Mouse (Mus musculus): ENCODE results near the gene Cenpj. TPM values are rescaled to one million over a fixed set of nuclear protein-coding genes. Genes with fewer than 3 reads are reported as not detected.

Gene Cenpj
- total RNA-seq, 2 experiments from 2014 or later, result 2.2 to 3.8 TPM

DNA sequence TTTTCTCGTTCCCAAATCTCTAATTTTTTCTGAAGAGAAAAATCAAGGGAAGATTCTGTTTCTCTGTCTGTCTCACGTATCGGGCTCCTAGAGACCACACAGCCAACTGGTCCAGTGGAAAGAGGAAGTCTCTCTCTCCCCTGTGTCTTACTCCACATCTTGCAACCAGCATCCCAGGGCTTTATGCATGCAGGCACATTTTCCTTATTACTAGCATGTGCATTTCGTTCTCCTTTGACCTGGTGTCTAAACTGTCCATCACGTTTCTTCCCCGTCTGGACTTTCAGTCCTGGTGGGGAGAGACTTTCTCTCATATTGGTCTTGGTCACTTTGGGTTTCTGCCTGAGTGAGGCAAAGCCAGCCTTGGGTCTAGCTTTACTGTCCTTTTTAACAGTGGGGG is 22.3 kb downstream of the Cenpj start:
- DNase-seq (ENCODE audit: extremely low spot score in 1 of 2, low spot score in 1 of 2), result no peak

DNA sequence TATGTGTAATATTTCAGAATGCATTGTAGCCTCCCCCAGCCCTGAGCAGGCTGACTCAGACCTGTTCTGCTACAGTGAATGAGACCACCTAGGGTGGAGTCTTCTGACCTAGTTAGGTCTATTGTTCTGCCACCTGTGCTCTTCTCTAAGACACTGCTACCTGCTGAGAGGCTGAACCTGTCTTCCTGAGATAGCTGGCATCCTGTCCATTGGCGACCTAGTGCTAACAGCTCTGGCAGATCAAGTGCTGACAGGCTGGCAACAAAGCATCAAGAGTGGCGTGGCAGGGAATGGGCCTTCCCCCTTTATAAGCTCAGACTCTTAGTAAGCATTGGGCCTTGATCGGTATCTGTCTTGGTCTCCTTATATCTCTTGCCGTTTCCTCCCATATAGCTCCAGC is 24.3 kb downstream of the Cenpj start:
- no peak for DNase-seq (ENCODE audit: extremely low spot score in 1 of 2, low spot score in 1 of 2)

DNA sequence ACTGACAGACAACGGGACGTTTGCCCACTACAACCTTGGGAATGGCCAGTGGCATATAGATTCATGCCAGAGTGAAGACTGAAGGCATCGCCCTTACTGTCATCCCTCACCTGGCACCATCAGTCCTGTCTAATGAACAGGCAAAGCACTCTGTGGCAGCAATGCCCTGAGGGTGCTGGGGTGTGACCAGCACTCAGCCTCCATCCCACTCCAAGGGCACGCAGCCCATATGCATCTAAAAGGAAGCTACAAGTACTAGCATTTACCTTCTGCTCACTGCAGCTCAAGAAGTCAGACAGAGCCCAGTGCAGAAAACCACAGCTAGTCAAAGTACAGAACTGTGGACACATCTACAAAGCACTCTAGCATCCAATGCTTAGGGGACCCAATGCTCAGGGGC is 29.7 kb downstream of the Cenpj start:
- DNase-seq (ENCODE audit: extremely low spot score in 1 of 2, low spot score in 1 of 2), result no peak

DNA sequence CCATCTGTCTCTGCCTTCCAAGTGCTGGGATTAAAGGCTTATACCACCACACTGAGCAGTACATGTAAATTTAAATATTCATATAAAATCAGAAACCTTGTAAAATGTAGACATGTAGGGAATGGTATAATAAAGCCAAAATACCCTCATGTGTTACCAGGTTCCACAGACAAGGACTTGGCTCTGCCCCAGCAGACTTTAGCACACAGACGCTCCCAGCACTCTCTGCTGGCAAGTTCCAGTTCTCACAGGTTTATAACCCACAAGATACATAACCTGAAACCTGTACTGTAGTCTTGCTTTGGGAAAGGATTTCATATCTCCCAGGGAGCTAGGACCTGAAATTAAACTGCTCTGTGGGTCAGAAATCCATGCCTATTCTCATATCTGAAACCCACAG is 30.3 kb downstream of the Cenpj start:
- DNase-seq (ENCODE audit: extremely low spot score in 1 of 2, low spot score in 1 of 2), result no peak

DNA sequence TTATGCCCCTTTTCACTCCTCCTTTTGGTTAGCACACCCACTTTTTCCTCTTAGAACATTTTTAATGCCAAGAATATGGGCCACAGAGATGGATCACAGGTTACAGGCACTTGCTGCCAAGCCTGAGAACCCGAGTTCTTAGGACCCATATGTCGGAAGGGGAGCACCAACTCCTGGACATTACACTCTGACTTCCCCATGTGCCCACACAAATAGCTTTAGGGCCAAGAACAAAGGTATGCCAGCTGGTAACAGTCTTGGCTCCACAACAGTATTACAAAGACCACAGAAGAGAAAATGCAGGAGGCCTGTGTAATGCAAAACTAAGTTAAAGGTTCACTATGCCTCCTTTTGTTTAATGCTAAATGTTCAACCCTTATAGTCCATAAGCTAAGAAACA is 44.4 kb downstream of the Cenpj start:
- no peak for DNase-seq (ENCODE audit: extremely low spot score in 1 of 2, low spot score in 1 of 2)

DNA sequence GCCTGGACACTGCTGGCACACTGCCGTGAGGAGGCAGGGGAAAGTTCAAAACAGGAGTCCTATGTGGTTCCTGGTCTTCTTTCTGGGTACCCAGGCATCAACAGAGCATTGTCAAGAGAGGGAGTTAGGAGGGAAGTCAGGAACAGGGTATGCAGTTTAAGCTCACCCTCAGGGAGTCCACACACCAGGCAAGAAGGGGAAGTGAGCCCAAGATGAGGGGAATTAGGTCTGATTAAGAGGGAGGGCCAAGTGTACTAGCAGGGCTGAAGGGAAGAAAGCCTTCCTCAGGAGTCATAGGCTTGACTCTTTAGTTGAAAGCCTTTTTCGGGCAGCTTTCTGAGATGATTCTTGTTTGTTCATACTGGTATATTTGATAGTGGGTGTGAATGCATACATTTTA is 60.5 kb downstream of the Cenpj start:
- no peak for DNase-seq (ENCODE audit: extremely low spot score in 1 of 2, low spot score in 1 of 2)

DNA sequence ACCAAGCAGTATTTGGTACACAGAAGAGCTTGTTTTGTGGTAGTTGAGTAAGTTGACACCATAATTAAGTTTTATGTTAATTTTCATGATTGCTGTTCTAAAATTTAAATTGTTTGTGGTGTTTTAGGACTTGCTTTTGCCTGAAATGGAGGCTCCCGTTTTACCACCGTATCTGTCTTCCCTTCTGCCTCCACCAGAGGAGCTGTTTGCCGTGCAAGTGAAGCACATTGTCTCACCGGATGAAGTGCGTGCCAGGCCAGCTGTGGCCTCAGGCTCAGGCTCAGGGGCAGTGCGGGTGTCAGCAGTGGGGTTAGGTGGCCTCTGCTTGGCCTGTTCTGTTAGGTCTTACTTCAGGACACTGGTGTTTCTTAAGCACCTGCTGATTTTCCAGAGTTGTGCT is 63.1 kb downstream of the Cenpj start:
- no peak for DNase-seq (ENCODE audit: extremely low spot score in 1 of 2, low spot score in 1 of 2)

DNA sequence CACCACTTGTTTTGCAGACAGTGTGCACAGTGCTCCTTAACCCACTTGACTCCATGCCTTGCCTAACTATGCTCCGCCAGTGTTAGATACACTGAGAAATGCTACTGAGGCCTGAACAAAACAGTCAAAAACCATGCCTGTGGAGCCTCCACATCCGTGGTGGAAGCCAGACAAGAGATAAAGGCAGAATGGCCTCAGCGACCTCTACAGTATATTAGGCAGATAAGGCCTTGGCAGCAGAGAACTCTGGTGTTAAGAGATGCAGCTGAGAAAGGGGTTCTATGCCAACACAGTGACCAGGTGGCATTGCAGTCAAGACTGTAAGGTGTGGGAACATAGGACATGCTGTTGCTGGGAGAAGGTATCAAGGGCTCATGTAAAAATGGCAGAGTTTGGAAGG is 68.5 kb downstream of the Cenpj start:
- DNase-seq (ENCODE audit: extremely low spot score in 1 of 2, low spot score in 1 of 2), result no peak

DNA sequence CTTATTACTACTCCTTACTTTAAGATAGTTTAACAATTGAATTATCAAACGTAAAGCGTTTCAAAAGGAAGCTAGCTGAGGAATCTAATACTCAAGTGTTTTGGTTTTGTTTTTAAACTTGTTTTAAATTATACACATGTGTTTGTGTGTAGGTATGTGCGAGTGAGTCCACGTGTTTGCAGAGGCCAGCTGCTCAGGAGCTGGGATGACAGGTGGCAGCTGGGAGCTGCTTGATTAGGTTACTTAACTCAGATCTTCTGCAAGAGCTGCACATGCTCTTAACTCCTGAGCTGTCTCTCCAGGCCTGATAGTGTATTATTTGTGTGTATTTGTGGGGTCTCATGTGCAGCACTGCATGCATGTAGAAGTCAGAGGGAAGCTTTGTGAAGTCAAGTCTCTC is 72.8 kb downstream of the Cenpj start:
- no peak for DNase-seq (ENCODE audit: extremely low spot score in 1 of 2, low spot score in 1 of 2)

DNA sequence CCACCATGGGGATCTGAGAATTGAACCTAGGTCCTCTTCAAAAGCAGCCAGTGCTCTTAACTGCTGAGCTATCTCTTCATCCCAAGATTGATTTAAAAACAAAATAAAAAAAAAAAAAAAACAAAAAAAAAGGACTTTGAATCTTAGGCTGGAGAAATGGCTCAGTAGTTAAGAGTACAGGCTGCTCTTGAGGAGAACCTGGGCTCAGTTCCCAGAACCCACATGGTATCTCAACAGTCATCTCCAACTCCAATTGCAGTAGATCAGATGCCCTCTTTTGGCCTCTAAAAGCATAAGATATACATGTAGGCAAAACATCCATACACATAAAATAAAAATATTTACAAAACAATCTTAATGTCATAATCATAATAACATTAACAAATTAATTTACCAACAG is 85.4 kb downstream of the Cenpj start:
- no peak for DNase-seq (ENCODE audit: extremely low spot score in 1 of 2, low spot score in 1 of 2)

Other genes with a start within 250 kb of the Cenpj start
- not detected for gene Atp12a, start 210.4 kb downstream of the Cenpj start, total RNA-seq (2021)
- gene Rnf17, start 172.8 kb downstream of the Cenpj start, total RNA-seq (2021), result under 1 TPM; 0.62 to 0.94 TPM
- gene Parp4, start 194 bp upstream of the Cenpj start, total RNA-seq (2021), result 1 to 10 TPM; 3.7 to 5.0 TPM
- gene Mphosph8, start 92.8 kb upstream of the Cenpj start, total RNA-seq (2021), result 10 to 100 TPM; 48.6 to 49.8 TPM
- 10 to 100 TPM; 51.2 to 55.6 TPM for gene Pspc1, start 202.9 kb upstream of the Cenpj start, total RNA-seq (2021)
- gene Zmym5, start 236.3 kb upstream of the Cenpj start, total RNA-seq (2021), result 10 to 100 TPM; 24.9 to 29.2 TPM